Mouse (Mus musculus): Measurements from ENCODE around the gene Ociad1. TPM values are rescaled to one million over a fixed set of nuclear protein-coding genes. Genes with fewer than 3 reads are reported as not detected.
A peak's percentile ranks its signal among the peaks of the same experiment; 100 is the strongest.

Gene Ociad1
- polyA plus RNA-seq, 1 experiment, result 213 TPM

- no peaks in the 10 kb centered on the region for H3K27me3 ChIP-seq (ENCODE audit: control insufficient read depth, insufficient read depth, insufficient read length)
- no peak for TF ChIP-seq MYOG (IDR thresholded peaks at IDR 0.05; ENCODE audit: control insufficient read depth in 1 of 3, insufficient read depth in 1 of 3, insufficient read length in 2 of 3, low read depth in 2 of 3)
- TF ChIP-seq E2F4 (IDR thresholded peaks at IDR 0.05; ENCODE audit: insufficient read depth), result no peak
- TF ChIP-seq MAX (IDR thresholded peaks at IDR 0.05; ENCODE audit: low read depth), result no peak
- no peak for TF ChIP-seq POLR2A (IDR thresholded peaks at IDR 0.05; ENCODE audit: insufficient read length, low read depth)
- no peak for TF ChIP-seq MYOD1 (IDR thresholded peaks at IDR 0.05; ENCODE audit: control insufficient read depth in 1 of 3, insufficient read length in 2 of 3, low read depth in 2 of 3)
- no peak for TF ChIP-seq USF1 (IDR thresholded peaks at IDR 0.05; ENCODE audit: low read depth)
- TF ChIP-seq TCF12 (IDR thresholded peaks at IDR 0.05; ENCODE audit: insufficient read depth, poor library complexity, severe bottlenecking), result no peak
- TF ChIP-seq TCF3 (IDR thresholded peaks at IDR 0.05; ENCODE audit: insufficient read length, low read depth), result no peak
- peaks cover 23% of the 10 kb centered on the region for H3K79me2 ChIP-seq (ENCODE audit: control insufficient read depth, insufficient read depth)
- H3K4me3 ChIP-seq, result no peak overlapping the region
- H3ac ChIP-seq (ENCODE audit: control insufficient read depth, insufficient read length), result no peak overlapping the region
- peak overlapping the region; percentile 14 for H3K4me2 ChIP-seq (ENCODE audit: low read depth)
- no peaks in the 10 kb centered on the region for H3K36me3 ChIP-seq (ENCODE audit: control insufficient read depth, insufficient read depth)
Measured at GRCm38 (mm10) chr5:73289900-73290299, 2.7 kb upstream of the Ociad1 start.

- TF ChIP-seq E2F4 (IDR thresholded peaks at IDR 0.05; ENCODE audit: insufficient read depth) (no peak), MYOG (IDR thresholded peaks at IDR 0.05; ENCODE audit: control insufficient read depth in 1 of 3, insufficient read depth in 1 of 3, insufficient read length in 2 of 3, low read depth in 2 of 3) (no peak), REST (IDR thresholded peaks at IDR 0.05; ENCODE audit: insufficient read depth, insufficient read length) (no peak), TCF12 (IDR thresholded peaks at IDR 0.05; ENCODE audit: insufficient read depth, poor library complexity, severe bottlenecking) (no peak), USF1 (IDR thresholded peaks at IDR 0.05; ENCODE audit: low read depth) (no peak)
- H3K79me2 ChIP-seq (ENCODE audit: control insufficient read depth, insufficient read depth), result peaks cover 57% of the 10 kb centered on the region
- H3K27me3 ChIP-seq (ENCODE audit: control insufficient read depth, insufficient read depth, insufficient read length), result no peaks in the 10 kb centered on the region
- peak overlapping the region; percentile 84 for H3K4me3 ChIP-seq
- peak overlapping the region; percentile 83 for H3K4me2 ChIP-seq (ENCODE audit: low read depth)
- H3K36me3 ChIP-seq (ENCODE audit: control insufficient read depth, insufficient read depth), result peaks cover 19% of the 10 kb centered on the region
- H3ac ChIP-seq (ENCODE audit: control insufficient read depth, insufficient read length), result peak overlapping the region; percentile 55
Measured at GRCm38 (mm10) chr5:73293458-73293827, 859 bp downstream of the Ociad1 start.

GRCm38 (mm10) chr5:73295016-73295415 is 2.4 kb downstream of the Ociad1 start:
- Histone ChIP-seq H3K4me2 (ENCODE audit: low read depth) (peak overlapping the region; percentile 24), H3K4me3 (no peak overlapping the region), H3K27me3 (ENCODE audit: control insufficient read depth, insufficient read depth, insufficient read length) (no peaks in the 10 kb centered on the region), H3K79me2 (ENCODE audit: control insufficient read depth, insufficient read depth) (peaks cover 69% of the 10 kb centered on the region), H3ac (ENCODE audit: control insufficient read depth, insufficient read length) (no peak overlapping the region), H3K36me3 (ENCODE audit: control insufficient read depth, insufficient read depth) (peaks cover 23% of the 10 kb centered on the region)
- TF ChIP-seq E2F4 (IDR thresholded peaks at IDR 0.05; ENCODE audit: insufficient read depth) (no peak), TCF3 (IDR thresholded peaks at IDR 0.05; ENCODE audit: insufficient read length, low read depth) (no peak), SRF (IDR thresholded peaks at IDR 0.05; ENCODE audit: control insufficient read depth, insufficient read length, low read depth) (no peak), MYOD1 (IDR thresholded peaks at IDR 0.05; ENCODE audit: control insufficient read depth in 1 of 3, insufficient read length in 2 of 3, low read depth in 2 of 3) (no peak), USF1 (IDR thresholded peaks at IDR 0.05; ENCODE audit: low read depth) (no peak), MAX (IDR thresholded peaks at IDR 0.05; ENCODE audit: low read depth) (no peak), POLR2AphosphoS2 (IDR thresholded peaks at IDR 0.05; ENCODE audit: insufficient read length, low read depth) (no peak), TCF12 (IDR thresholded peaks at IDR 0.05; ENCODE audit: insufficient read depth, poor library complexity, severe bottlenecking) (no peak), REST (IDR thresholded peaks at IDR 0.05; ENCODE audit: insufficient read depth, insufficient read length) (no peak), CEBPB (IDR thresholded peaks at IDR 0.05; ENCODE audit: insufficient read depth, poor library complexity, severe bottlenecking) (no peak), MYOG (IDR thresholded peaks at IDR 0.05; ENCODE audit: control insufficient read depth in 1 of 3, insufficient read depth in 1 of 3, insufficient read length in 2 of 3, low read depth in 2 of 3) (no peak), POLR2A (IDR thresholded peaks at IDR 0.05; ENCODE audit: insufficient read length, low read depth) (no peak)

- Histone ChIP-seq H3K27me3 (ENCODE audit: control insufficient read depth, insufficient read depth, insufficient read length) (no peaks in the 10 kb centered on the region), H3K36me3 (ENCODE audit: control insufficient read depth, insufficient read depth) (peaks cover 32% of the 10 kb centered on the region), H3K4me3 (no peak overlapping the region), H3ac (ENCODE audit: control insufficient read depth, insufficient read length) (no peak overlapping the region), H3K79me2 (ENCODE audit: control insufficient read depth, insufficient read depth) (peaks cover 69% of the 10 kb centered on the region), H3K4me2 (ENCODE audit: low read depth) (no peak overlapping the region)
- TF ChIP-seq TCF12 (IDR thresholded peaks at IDR 0.05; ENCODE audit: insufficient read depth, poor library complexity, severe bottlenecking) (no peak), POLR2AphosphoS2 (IDR thresholded peaks at IDR 0.05; ENCODE audit: insufficient read length, low read depth) (no peak), MYOD1 (IDR thresholded peaks at IDR 0.05; ENCODE audit: control insufficient read depth in 1 of 3, insufficient read length in 2 of 3, low read depth in 2 of 3) (no peak), POLR2A (IDR thresholded peaks at IDR 0.05; ENCODE audit: insufficient read length, low read depth) (no peak), MAX (IDR thresholded peaks at IDR 0.05; ENCODE audit: low read depth) (no peak), USF1 (IDR thresholded peaks at IDR 0.05; ENCODE audit: low read depth) (no peak), SRF (IDR thresholded peaks at IDR 0.05; ENCODE audit: control insufficient read depth, insufficient read length, low read depth) (no peak), REST (IDR thresholded peaks at IDR 0.05; ENCODE audit: insufficient read depth, insufficient read length) (no peak), CEBPB (IDR thresholded peaks at IDR 0.05; ENCODE audit: insufficient read depth, poor library complexity, severe bottlenecking) (no peak), MYOG (IDR thresholded peaks at IDR 0.05; ENCODE audit: control insufficient read depth in 1 of 3, insufficient read depth in 1 of 3, insufficient read length in 2 of 3, low read depth in 2 of 3) (no peak), E2F4 (IDR thresholded peaks at IDR 0.05; ENCODE audit: insufficient read depth) (no peak), TCF3 (IDR thresholded peaks at IDR 0.05; ENCODE audit: insufficient read length, low read depth) (no peak)
Measured at GRCm38 (mm10) chr5:73295916-73296315, 3.3 kb downstream of the Ociad1 start.
